Mouse (Mus musculus) activated CD4-positive, CD25-positive, alpha-beta regulatory T cell, adult 4 months (primary cell): Measurements from ENCODE around the gene Sipa1l1. TPM values are rescaled to one million over a fixed set of nuclear protein-coding genes. Genes with fewer than 3 reads are reported as not detected.

Source experiments
- ATAC-seq: one replicate; pipeline ENCODE4 v1.8.0; 2017
- polyA plus RNA-seq, 2 experiments: library from polyadenylated mRNA; unstranded; fragments of 100-300 nt; shearing (Covaris generic); gene quantifications; one replicate each; pipeline ENCODE4 v1.2.1; 2017

Sipa1l1 gene
- polyA plus RNA-seq, 2 experiments from 2014 or later: 23.4 to 29.9 TPM

- ATAC-seq: no peak
These were observed 82.2 kb downstream of the Sipa1l1 start for GRCm38 (mm10) chr12:82251328-82251727.

- ATAC-seq: no peak
These were observed 85.0 kb downstream of the Sipa1l1 start for GRCm38 (mm10) chr12:82254076-82254475.

DNA sequence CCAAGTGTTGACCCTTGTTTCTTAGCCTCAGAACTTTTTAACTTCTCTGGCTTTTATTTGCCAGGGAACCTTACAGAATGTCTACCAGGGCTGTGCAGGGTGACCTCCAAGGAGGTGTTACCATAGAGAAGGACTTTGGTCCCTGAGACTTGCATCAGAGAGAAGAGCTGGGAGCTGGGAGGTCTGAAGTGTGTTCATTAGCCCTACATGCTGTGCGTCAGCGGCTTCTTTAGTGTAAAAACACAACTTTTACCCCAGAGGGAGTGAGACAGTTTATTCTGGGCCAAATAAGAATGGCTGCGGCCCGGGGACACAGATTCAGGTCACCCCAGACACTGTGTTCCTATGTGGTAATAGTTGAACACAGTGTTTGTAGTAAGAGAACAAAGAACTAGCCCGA lies 86.9 kb downstream of the Sipa1l1 start:
- ATAC-seq: no peak

DNA sequence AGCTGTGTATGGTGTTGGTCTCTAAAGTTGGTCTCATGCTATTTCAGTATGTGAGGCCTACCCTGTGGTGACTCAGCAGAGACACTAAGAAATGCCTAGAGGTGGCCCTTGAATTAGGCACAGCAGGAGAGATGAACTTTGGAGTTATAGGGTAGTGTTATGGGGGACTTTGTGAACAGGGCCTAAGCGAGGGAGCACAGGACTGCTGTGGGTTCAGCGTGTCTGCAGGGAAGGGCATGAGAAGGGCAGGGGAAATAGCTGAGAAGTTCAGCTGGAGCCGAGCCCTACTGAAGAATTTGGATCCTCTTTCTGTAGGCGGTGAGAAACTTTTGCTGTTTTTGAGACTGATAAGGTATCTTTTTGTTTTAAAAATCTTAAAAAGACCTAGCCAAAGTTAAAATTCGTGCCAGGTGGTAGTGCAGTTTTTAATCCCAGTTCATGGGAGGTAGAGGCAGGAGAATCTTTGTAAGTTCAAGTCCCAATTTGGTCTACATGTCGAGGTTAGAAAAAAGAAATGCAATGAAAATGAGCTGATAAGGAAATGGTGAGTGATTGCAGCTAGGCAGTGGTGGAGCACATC lies 87.9 kb downstream of the Sipa1l1 start:
- ATAC-seq: no peak

GRCm38 (mm10) chr12:82257994-82258785 lies 89.1 kb downstream of the Sipa1l1 start:
- no peak for ATAC-seq

DNA sequence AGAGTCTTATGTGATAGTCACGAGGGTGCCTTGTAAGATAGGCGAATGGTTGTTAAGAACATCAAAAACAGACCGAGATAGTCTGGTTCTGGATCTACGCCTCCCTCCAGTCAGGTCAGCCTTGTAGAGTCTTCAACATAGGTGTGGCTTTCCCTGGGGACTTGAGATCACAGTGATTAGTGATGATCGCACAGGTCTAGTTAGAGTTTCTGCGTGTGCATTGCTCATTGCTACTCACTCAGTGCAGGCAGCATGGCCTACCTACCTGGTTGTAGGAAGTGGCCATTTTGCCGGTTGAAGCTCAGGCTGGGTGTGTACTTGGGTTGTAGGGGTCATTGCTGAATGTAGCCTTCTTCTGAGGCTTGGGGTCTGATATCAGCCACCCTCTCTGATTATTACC lies 94.3 kb downstream of the Sipa1l1 start:
- no peak for ATAC-seq

GRCm38 (mm10) chr12:82264083-82264851 lies 95.1 kb downstream of the Sipa1l1 start:
- ATAC-seq: no peak

GRCm38 (mm10) chr12:82265335-82266274 lies 96.5 kb downstream of the Sipa1l1 start:
- ATAC-seq: no peak

DNA sequence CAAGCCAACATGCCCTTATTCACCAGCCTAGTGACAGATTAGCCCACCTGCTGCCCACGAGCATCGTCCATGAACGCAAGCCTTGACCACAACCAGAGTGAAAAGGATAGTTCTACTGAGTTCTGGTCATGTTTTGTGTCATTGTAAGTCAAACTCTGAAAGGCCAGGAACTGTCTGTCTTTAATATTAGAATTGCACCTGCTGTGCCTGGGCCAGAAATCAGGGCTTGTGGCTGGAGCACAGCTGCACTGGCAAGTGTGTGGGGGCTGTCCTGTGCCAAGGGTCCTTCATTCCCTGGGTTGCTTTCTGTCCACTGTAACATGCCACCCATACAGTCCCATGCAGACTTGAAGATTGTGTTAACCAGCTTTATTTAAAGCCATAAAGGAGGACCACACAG lies 102.3 kb downstream of the Sipa1l1 start:
- ATAC-seq: no peak

DNA sequence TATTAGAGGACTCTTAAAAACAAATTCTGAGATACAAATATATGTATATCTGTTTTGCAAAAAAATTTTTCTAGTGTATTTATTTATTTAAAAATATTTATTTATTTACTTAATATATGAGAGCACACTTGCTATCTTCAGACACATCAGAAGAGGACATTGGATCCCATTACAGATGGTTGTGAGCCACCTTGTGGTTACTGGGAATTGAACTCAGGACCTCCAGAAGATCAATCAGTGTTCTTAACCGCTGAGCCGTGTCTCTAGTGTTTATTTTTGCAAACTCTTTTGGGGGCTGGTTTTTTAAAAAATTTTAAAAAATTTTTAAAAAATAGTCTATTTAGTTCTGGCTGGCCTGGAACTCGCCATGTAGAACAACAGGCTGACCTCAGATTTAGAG lies 104.4 kb downstream of the Sipa1l1 start:
- no peak for ATAC-seq

DNA sequence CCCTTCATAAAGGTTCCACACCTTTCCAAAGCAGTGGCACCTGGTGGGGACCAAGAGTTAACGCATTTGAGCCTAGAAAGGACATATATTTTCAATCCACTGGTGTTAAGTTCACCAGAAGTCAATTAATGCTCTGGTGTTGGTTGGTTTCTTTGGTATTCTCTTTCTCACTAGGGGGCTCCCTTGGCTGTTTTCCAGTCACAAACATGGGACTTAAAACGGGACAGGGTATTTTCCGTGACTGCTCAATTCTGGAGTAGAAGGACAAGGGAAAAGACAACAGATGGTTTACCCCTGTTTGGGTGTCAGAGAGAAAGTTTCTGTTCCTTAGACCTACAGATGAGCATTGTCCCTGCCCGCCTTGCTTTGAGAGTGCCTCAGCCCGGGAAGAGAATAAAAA lies 105.5 kb downstream of the Sipa1l1 start:
- no peak for ATAC-seq

GRCm38 (mm10) chr12:82275767-82276166 lies 106.6 kb downstream of the Sipa1l1 start:
- ATAC-seq: no peak

DNA sequence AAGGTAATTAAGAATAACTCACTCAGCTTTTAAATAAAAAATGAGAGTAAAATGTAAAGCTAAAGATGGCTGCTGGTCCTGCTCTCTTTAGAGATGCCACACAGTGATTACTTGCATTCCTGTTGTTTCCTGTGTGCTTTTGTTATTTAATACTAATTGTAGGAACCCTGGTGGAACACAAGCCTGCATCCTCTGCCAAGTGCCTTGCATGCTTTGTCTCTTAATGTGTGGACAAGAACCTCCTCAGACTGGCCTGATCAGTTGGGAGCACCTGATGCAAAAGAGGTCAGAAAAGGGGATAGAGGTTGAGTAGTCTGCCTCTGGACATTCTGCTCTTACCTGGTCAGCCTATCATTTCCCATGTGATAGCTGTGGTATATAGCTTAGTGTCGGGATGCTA lies 107.5 kb downstream of the Sipa1l1 start:
- ATAC-seq: no peak

DNA sequence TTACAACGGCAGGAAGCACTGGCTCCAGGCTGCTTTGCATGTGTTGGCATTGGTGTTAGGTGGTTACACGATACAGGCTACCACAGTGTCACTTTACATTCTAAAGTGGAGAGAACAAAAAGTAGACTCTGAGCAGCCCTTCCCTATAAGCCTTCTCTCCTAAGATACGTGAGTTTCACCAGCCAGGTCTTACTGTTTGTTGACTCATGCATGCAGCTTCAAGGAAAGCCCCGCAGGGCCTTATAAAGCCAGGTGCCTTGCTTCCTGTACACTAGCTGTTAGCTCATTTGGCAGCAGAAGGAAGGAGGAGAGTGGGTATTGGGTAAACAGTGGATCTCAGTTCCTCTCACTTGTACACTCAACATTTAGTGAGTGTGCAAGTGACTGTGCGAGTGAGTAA lies 115.5 kb downstream of the Sipa1l1 start:
- ATAC-seq: peak; percentile 89

DNA sequence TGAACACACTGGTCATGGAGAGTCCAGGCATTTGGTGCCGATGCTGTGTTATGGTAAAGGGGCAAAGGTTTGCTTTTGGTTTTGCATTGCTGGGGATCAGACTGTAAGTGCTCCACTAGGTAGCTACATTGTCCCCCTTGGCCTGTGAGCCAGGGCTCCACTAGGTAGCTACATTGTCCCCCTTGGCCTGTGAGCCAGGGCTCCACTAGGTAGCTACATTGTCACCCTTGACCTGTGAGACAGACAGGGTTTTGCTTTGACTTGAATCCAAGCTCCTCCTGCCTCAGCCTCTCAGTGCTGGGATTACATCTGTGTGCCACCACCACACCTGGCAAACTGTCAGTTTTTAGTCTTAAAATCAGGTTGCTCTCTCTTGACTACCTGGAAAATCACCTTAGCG lies 115.9 kb downstream of the Sipa1l1 start:
- no peak for ATAC-seq

- ATAC-seq: no peak
These were observed 116.9 kb downstream of the Sipa1l1 start for GRCm38 (mm10) chr12:82286068-82286467.

- ATAC-seq: no peak
These were observed 117.7 kb downstream of the Sipa1l1 start for GRCm38 (mm10) chr12:82286804-82287203.

DNA sequence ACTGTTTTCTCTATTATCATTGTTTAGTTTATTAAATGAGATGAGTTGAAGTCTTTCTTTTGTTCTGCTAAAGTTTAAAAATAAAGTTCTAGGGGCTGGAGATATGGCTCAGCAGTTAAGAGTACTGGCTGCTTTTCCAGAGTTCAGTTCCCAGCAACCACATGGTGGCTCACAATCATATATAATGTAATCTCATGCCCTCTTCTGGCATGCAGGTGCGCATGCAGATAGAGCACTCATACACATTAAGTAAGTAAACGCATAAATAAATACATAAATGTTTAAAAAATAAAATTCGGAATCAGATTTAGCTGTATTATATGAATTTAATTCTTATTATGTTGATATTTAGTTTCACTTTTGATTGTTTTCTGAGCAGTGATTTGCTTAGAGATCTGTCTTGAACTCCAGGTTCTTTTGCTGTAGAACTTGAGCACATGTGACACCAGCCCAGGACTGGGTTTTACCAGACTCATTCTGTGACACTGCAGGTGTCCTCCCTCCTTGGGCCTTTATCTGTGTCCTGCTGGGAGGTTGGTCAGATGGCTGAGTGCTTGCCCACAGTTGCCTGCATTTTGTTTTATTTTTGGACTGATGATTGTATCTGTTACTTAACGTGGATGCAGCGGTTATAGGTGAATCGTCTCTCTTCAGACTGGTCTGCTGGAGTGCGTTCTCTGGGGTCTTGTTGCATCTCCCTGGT lies 124.6 kb downstream of the Sipa1l1 start:
- ATAC-seq: no peak

DNA sequence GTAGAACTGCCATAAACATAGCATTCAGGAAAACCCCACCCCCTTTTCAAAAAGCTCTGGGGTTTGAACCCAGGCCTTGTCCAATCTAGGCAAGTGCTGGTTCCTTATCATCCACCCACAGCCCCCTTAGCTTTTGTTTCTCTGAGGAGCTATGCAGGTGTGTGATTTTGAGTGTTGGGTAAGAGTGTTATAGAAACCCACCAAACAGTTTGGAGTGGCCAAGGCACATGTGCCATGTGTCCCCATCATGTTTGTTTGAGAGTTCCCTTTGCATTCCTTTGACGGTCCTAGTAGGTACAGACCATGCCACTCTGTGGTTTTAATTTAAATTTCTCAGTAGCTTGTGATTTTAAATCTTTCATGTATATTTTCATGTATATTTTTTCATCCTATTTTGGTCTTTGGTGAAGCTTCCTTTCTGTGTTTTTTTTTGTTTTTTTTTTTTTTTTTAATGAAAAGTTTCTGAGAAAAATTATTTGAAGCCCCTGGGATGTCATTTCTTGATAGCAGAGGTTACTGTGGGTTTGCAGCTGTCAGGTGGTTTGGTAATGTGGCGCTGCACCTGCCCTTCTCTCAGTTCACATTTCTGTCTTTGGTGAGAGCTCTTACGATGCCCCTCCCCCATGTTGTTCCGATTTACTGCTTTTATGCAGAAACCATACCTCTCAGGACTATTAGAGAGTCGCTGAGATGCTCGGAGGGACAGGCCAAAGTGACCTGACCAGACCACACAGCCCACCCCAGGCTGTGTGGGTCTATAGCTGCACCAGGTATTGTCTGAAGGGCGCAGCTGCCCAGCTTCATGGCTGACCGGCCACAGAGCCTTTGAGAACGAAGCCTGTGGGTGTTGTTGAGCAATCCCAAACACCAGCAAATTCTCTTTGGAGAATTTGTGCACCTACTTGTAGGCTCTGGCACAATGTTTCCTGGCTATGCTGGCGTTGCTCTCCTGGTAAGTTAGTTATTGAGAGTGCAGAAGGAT lies 126.1 kb downstream of the Sipa1l1 start:
- no peak for ATAC-seq

GRCm38 (mm10) chr12:82296276-82296675 lies 127.2 kb downstream of the Sipa1l1 start:
- no peak for ATAC-seq

DNA sequence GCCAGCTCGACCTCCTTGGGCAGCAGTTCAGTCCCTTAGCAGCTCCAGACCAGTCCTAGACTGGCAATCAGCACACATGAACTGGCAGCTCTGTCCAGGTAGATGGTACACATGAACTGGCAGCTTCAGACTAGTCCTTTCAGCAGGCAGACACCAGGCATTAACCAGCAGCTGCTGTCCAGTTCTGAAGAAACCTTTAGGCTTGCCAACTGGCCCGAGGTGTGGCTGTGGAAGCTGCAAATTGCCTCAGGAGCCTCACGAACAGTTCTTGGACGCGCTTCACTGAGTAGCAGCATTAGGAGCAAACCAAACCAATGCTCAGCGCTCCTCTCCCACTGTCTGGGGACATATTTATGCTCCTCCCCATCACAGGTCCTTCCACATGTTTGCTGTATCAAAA lies 128.1 kb downstream of the Sipa1l1 start:
- no peak for ATAC-seq
